8 mouse cellular contexts compared by ENCODE assay signal in the genomic region with DNA sequence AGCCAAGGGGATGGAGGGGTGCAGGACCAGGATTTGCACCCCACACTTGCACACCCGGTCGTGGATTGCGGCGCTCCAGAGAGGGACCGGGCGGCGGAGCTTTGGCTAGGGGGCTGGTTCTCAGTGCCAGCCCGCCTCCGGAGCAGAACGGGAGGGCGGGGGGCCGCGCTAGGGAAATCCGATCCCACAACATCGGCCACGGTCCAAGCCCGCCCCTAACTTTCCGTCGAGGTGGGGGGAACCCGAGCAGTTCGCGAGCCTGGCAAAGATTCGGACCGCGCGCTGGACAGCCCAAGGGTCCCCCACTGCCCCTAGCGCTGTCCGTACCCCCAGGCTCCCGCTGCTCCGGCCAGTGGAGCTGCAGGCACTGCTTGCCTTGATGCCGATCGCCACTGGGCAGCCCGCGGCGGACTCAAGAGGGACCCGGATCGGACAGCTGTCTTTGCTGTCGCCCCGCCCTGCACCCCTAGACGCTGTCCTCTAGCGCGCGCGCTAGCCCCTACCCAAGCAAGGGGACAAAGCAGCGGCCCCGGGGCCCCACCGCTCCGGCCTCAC. TPM values are rescaled to one million over a fixed set of nuclear protein-coding genes. Genes with fewer than 3 reads are reported as not detected.
DNase-seq lines count a peak whose midpoint lies in the region; ATAC-seq and TF ChIP-seq lines count a peak whose summit lies in the region.

No protein-coding gene starts in this region.

- H3K4me2 ChIP-seq in forebrain, embryonic 11.5 days (ENCODE audit: low read depth, low read length, severe bottlenecking): peak overlapping the region; percentile 99
- H3K4me2 ChIP-seq in heart, embryonic 16.5 days (ENCODE audit: low read depth, low read length): peak overlapping the region; percentile 73
- peak overlapping the region; percentile 84 for H3K4me2 ChIP-seq in liver, postnatal 0 days (ENCODE audit: low read depth, low read length)
- H3K4me2 ChIP-seq in neural tube, embryonic 12.5 days (replicated peaks): peak overlapping the region; percentile 95

- no peaks in the 10 kb centered on the region; the same call in 1 of the 2 replicates for H3K27me3 ChIP-seq in forebrain, embryonic 11.5 days (ENCODE audit: control insufficient read depth, insufficient read depth, low read length)
- H3K27me3 ChIP-seq in heart, embryonic 16.5 days (ENCODE audit: control insufficient read depth, insufficient read depth, low read length): no peaks in the 10 kb centered on the region
- H3K27me3 ChIP-seq in liver, postnatal 0 days (ENCODE audit: insufficient read depth, low read length): peaks cover 37% of the 10 kb centered on the region
- H3K27me3 ChIP-seq in neural tube, embryonic 12.5 days (replicated peaks): no peaks in the 10 kb centered on the region

- H3K9me3 ChIP-seq in forebrain, embryonic 11.5 days (ENCODE audit: control insufficient read depth, low read length): no peaks in the 10 kb centered on the region
- no peaks in the 10 kb centered on the region for H3K9me3 ChIP-seq in heart, embryonic 16.5 days (replicated peaks; ENCODE audit: control insufficient read depth, low read length)
- H3K9me3 ChIP-seq in liver, postnatal 0 days (ENCODE audit: low read length): no peaks in the 10 kb centered on the region
- no peaks in the 10 kb centered on the region for H3K9me3 ChIP-seq in neural tube, embryonic 12.5 days

- H3K4me1 ChIP-seq in forebrain, embryonic 11.5 days (replicated peaks; ENCODE audit: control insufficient read depth, insufficient read depth, low read length): peaks cover 16% of the 10 kb centered on the region
- H3K4me1 ChIP-seq in heart, embryonic 16.5 days (ENCODE audit: control insufficient read depth, insufficient read depth, low read length): peaks cover 43% of the 10 kb centered on the region
- H3K4me1 ChIP-seq in liver, postnatal 0 days (ENCODE audit: insufficient read depth): peaks cover 21% of the 10 kb centered on the region
- H3K4me1 ChIP-seq in neural tube, embryonic 12.5 days: peaks cover 39% of the 10 kb centered on the region

- peak; percentile 63 for ATAC-seq in forebrain, embryonic 11.5 days (replicated peaks; ENCODE audit: low FRiP score)
- peak; percentile 76 for ATAC-seq in heart, embryonic 16.5 days (replicated peaks; ENCODE audit: extremely low read depth, insufficient read depth, low FRiP score)
- peak; percentile 44 for ATAC-seq in liver, postnatal 0 days
- ATAC-seq in neural tube, embryonic 12.5 days (ENCODE audit: low FRiP score, low read depth): peak; percentile 50

- H3K27ac ChIP-seq in forebrain, embryonic 11.5 days (ENCODE audit: low read depth, low read length): peak overlapping the region; percentile 97
- peak overlapping the region; percentile 98 for H3K27ac ChIP-seq in heart, embryonic 16.5 days (ENCODE audit: low read length)
- peak overlapping the region; percentile 94 for H3K27ac ChIP-seq in liver, postnatal 0 days (ENCODE audit: low read depth)
- peak overlapping the region; percentile 98 for H3K27ac ChIP-seq in neural tube, embryonic 12.5 days

- TF ChIP-seq CTCF in liver, postnatal 0 days (IDR thresholded peaks at IDR 0.05; ENCODE audit: low read depth): no peak

- under 1% methylated on average over 48 of the region's 48 CpGs for WGBS in forebrain, embryonic 11.5 days
- WGBS in heart, embryonic 16.5 days: 0% methylated on average over 44 of the region's 48 CpGs
- WGBS in liver, postnatal 0 days (ENCODE audit: insufficient replicate concordance): under 1% methylated on average over 42 of the region's 48 CpGs
- WGBS in neural tube, embryonic 12.5 days: under 1% methylated on average over 48 of the region's 48 CpGs

- TF ChIP-seq EP300 in liver, postnatal 0 days (IDR thresholded peaks at IDR 0.05; ENCODE audit: low read depth): no peak

- peaks cover 8% of the 10 kb centered on the region for H3K36me3 ChIP-seq in forebrain, embryonic 11.5 days (ENCODE audit: control insufficient read depth, insufficient read depth, low read length)
- H3K36me3 ChIP-seq in heart, embryonic 16.5 days (ENCODE audit: control insufficient read depth, insufficient read depth): peaks cover 17% of the 10 kb centered on the region
- H3K36me3 ChIP-seq in liver, postnatal 0 days (replicated peaks; ENCODE audit: insufficient read depth, low read length): peaks cover 7% of the 10 kb centered on the region
- H3K36me3 ChIP-seq in neural tube, embryonic 12.5 days: peaks cover 28% of the 10 kb centered on the region

- peak overlapping the region; percentile 98 for H3K9ac ChIP-seq in forebrain, embryonic 11.5 days (ENCODE audit: low read length)
- H3K9ac ChIP-seq in heart, embryonic 16.5 days (ENCODE audit: low read length): peak overlapping the region; percentile 98
- H3K9ac ChIP-seq in liver, postnatal 0 days (replicated peaks): peak overlapping the region; percentile 80
- peak overlapping the region; percentile 98 for H3K9ac ChIP-seq in neural tube, embryonic 12.5 days

- DNase-seq in 3134 (ENCODE audit: extremely low read depth, insufficient read length, low spot score): peak; percentile 81
- DNase-seq in adrenal gland, postnatal 25 days: peak; percentile 78
- DNase-seq in forebrain, embryonic 11.5 days (ENCODE audit: low spot score): peak; percentile 91
- peak; percentile 95 for DNase-seq in kidney, postnatal 10 days
- peak; percentile 70 for DNase-seq in liver, postnatal 0 days
- DNase-seq in thymus, postnatal 4 days: peak; percentile 66

- H3K4me3 ChIP-seq in forebrain, embryonic 11.5 days (ENCODE audit: low read depth, low read length): peak overlapping the region; percentile 92
- H3K4me3 ChIP-seq in heart, embryonic 16.5 days (ENCODE audit: low read length): peak overlapping the region; percentile 90
- peak overlapping the region; percentile 68 for H3K4me3 ChIP-seq in liver, postnatal 0 days (ENCODE audit: low read depth, low read length)
- peak overlapping the region; percentile 91 for H3K4me3 ChIP-seq in neural tube, embryonic 12.5 days

RNA-seq across cellular contexts. Expression of gene Sema4c, which starts 0.6 kb away (rescaled TPM):
- 19.7 and 24.2 TPM in 2 replicates for total RNA-seq in adrenal gland, postnatal 25 days (2021)
- 2.9 and 3.3 TPM in 2 replicates for polyA plus RNA-seq in forebrain, embryonic 11.5 days (2014; fragmentation: Nextera tagmentation; extraction: Ambion mirVana)
- 7.8 and 8.8 TPM in 2 replicates for polyA plus RNA-seq in heart, embryonic 16.5 days (2015; fragmentation: Nextera tagmentation; extraction: Ambion mirVana)
- 2.0 TPM in 2 replicates for polyA plus RNA-seq in liver, postnatal 0 days (2015; fragmentation: Nextera tagmentation; extraction: Ambion mirVana)
- 35.4 and 38.2 TPM in 2 replicates for polyA plus RNA-seq in neural tube, embryonic 12.5 days (2016; fragmentation: Nextera tagmentation; extraction: Ambion mirVana)

RNA-seq across cellular contexts. Expression of gene Ankrd39, which starts 10.3 kb away (rescaled TPM):
- total RNA-seq in adrenal gland, postnatal 25 days (2021): 16.5 and 19.7 TPM in 2 replicates
- polyA plus RNA-seq in forebrain, embryonic 11.5 days (2014; fragmentation: Nextera tagmentation; extraction: Ambion mirVana): 18.7 and 20.8 TPM in 2 replicates
- 31.1 and 32.5 TPM in 2 replicates for polyA plus RNA-seq in heart, embryonic 16.5 days (2015; fragmentation: Nextera tagmentation; extraction: Ambion mirVana)
- 7.4 and 8.3 TPM in 2 replicates for polyA plus RNA-seq in liver, postnatal 0 days (2015; fragmentation: Nextera tagmentation; extraction: Ambion mirVana)
- 18.6 and 19.5 TPM in 2 replicates for polyA plus RNA-seq in neural tube, embryonic 12.5 days (2016; fragmentation: Nextera tagmentation; extraction: Ambion mirVana)

RNA-seq across cellular contexts. Expression of gene Gm42417, which starts 18.3 kb away (rescaled TPM):
- total RNA-seq in adrenal gland, postnatal 25 days (2021): not detected in 2 replicates
- polyA plus RNA-seq in forebrain, embryonic 11.5 days (2014; fragmentation: Nextera tagmentation; extraction: Ambion mirVana): not detected in 2 replicates
- not detected in 2 replicates for polyA plus RNA-seq in heart, embryonic 16.5 days (2015; fragmentation: Nextera tagmentation; extraction: Ambion mirVana)
- 0.45 TPM in 1 of 2 replicates, not detected in the other for polyA plus RNA-seq in liver, postnatal 0 days (2015; fragmentation: Nextera tagmentation; extraction: Ambion mirVana)
- polyA plus RNA-seq in neural tube, embryonic 12.5 days (2016; fragmentation: Nextera tagmentation; extraction: Ambion mirVana): 1.0 TPM in 1 of 2 replicates, not detected in the other

RNA-seq across cellular contexts. Expression of gene Ankrd23, which starts 20.9 kb away (rescaled TPM):
- total RNA-seq in adrenal gland, postnatal 25 days (2021): 14.5 and 15.4 TPM in 2 replicates
- 14.1 and 16.5 TPM in 2 replicates for polyA plus RNA-seq in forebrain, embryonic 11.5 days (2014; fragmentation: Nextera tagmentation; extraction: Ambion mirVana)
- polyA plus RNA-seq in heart, embryonic 16.5 days (2015; fragmentation: Nextera tagmentation; extraction: Ambion mirVana): 30.2 and 32.7 TPM in 2 replicates
- polyA plus RNA-seq in liver, postnatal 0 days (2015; fragmentation: Nextera tagmentation; extraction: Ambion mirVana): 2.0 and 2.2 TPM in 2 replicates
- polyA plus RNA-seq in neural tube, embryonic 12.5 days (2016; fragmentation: Nextera tagmentation; extraction: Ambion mirVana): 16.4 and 16.6 TPM in 2 replicates

RNA-seq across cellular contexts. Expression of gene Cnnm3, which starts 45.9 kb away (rescaled TPM):
- 36.7 and 53.2 TPM in 2 replicates for total RNA-seq in adrenal gland, postnatal 25 days (2021)
- polyA plus RNA-seq in forebrain, embryonic 11.5 days (2014; fragmentation: Nextera tagmentation; extraction: Ambion mirVana): 6.8 and 7.4 TPM in 2 replicates
- 1.8 and 2.4 TPM in 2 replicates for polyA plus RNA-seq in heart, embryonic 16.5 days (2015; fragmentation: Nextera tagmentation; extraction: Ambion mirVana)
- polyA plus RNA-seq in liver, postnatal 0 days (2015; fragmentation: Nextera tagmentation; extraction: Ambion mirVana): 0.92 and 1.1 TPM in 2 replicates
- polyA plus RNA-seq in neural tube, embryonic 12.5 days (2016; fragmentation: Nextera tagmentation; extraction: Ambion mirVana): 3.7 and 5.3 TPM in 2 replicates

Comparison
In these comparisons a context has a peak if more than half of its experiments do, and no peak if none do; other contexts are left out.
1. Peak in every context shown above with its lines: DNase-seq, ATAC-seq, H3K4me3 ChIP-seq and H3K27ac ChIP-seq.